Mouse (Mus musculus) macrophage (primary cell): Measurements from ENCODE around the gene Prickle2. TPM values are rescaled to one million over a fixed set of nuclear protein-coding genes. Genes with fewer than 3 reads are reported as not detected.

Experiments
- H3K27ac ChIP-seq: fragments of 350-480 bp; formaldehyde crosslinking; 2 replicates; pipeline ENCODE4 v1.9.0; 2021
- H3K36me3 ChIP-seq: fragments of 350-480 bp; formaldehyde crosslinking; 2 replicates; pipeline ENCODE4 v1.9.0; 2021; ENCODE audit errors: inconsistent target
- H3K4me3 ChIP-seq: fragments of 350-480 bp; formaldehyde crosslinking; 2 replicates; pipeline ENCODE4 v1.9.0; 2021; ENCODE audit errors: inconsistent target
- H3K79me2 ChIP-seq: fragments of 350-480 bp; formaldehyde crosslinking; 2 replicates; pipeline ENCODE4 v1.9.0; 2021; ENCODE audit errors: inconsistent target
- WGBS: methylation state at CpG from one replicate; pipeline ENCODE4 v1.1.7; 2026; ENCODE audit warnings: inconsistent platforms; ENCODE audit not compliant: missing documents; 5-methylcytosine and 5-hydroxymethylcytosine counted together
- polyA plus RNA-seq: library from polyadenylated mRNA; stranded (reverse); fragments of 250-400 nt; gene quantifications from 3 replicates; pipeline ENCODE4 v1.2.4, GENCODE M21; 2018; ENCODE audit warnings: inconsistent platforms

The Prickle2 gene
- polyA plus RNA-seq, 1 experiment from 2014 or later, result 0.30 TPM

DNA sequence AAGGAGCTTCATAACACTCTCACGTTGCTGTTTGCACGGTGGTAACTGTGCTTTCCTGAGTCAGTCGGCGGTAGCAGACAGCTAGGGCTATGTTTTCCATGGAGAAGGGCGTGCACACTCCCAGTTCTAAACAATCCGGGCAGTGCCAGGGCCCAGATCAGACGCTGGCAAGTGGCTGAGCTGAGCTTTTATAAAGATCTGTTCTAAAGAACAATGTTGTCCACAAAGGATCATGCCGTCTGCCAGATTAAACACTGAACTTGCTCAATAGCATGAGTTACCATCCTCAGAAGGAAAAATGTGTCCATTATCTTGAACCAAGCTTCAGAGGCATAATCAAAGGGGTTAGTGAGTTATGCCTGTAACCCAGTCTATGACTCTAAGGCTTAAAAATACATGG lies 300.4 kb downstream of the Prickle2 start:
- Histone ChIP-seq H3K27ac (no peak overlapping the region), H3K36me3 (no peaks in the 10 kb centered on the region), H3K79me2 (no peaks in the 10 kb centered on the region), H3K4me3 (no peak overlapping the region)
- WGBS, result 78% methylated on average over 8 of the region's 8 CpGs

DNA sequence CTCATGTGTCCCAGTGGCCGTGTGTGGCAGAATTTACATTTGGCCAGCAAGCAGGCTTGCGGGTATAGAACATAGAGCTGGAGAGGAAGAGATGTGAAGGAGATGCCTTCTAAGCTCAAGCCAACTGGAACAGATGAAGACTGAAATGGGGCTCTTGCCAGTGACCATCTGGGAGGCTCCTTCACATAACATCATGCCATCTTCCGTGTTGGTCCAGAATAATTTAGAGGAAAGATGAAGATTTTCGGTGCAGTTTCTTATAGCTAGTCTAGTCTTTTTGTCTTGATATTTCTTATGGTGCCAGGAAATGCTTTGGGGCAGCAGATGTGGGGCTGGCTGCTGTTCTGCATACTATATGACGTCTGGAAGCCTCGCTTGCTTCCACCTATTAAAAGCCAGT lies 308.1 kb downstream of the Prickle2 start:
- Histone ChIP-seq H3K4me3 (no peak overlapping the region), H3K36me3 (no peaks in the 10 kb centered on the region), H3K27ac (no peak overlapping the region), H3K79me2 (no peaks in the 10 kb centered on the region)
- 82% methylated on average over 6 of the region's 6 CpGs for WGBS

DNA sequence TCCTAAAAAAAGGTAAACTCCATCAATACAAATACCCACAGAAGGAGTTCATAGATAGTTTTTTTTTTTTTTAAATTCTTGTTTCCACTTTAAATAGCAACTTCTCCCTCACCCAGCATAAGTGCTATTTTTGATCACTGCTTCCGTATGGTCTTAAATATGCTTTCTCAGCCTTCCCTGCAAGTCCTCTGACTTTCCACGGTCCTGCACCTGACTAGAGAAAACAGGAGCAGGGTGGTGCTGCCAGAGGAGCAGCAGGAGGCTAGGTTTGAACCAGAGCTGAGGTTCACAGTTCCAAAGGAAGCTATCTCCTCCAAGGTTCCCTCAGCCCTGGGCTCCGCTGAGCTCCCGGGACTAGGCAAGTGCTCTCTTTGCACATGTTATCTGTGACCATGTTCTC lies 310.4 kb downstream of the Prickle2 start:
- Histone ChIP-seq H3K36me3 (no peaks in the 10 kb centered on the region), H3K27ac (no peak overlapping the region), H3K4me3 (no peak overlapping the region), H3K79me2 (no peaks in the 10 kb centered on the region)
- 47% methylated on average over 4 of the region's 4 CpGs for WGBS

GRCm38 (mm10) chr6:92395143-92395542 lies 310.8 kb downstream of the Prickle2 start:
- H3K4me3 ChIP-seq, result no peak overlapping the region
- no peaks in the 10 kb centered on the region for H3K36me3 ChIP-seq
- no peak overlapping the region for H3K27ac ChIP-seq
- no peaks in the 10 kb centered on the region for H3K79me2 ChIP-seq
- WGBS, result 63% methylated on average over 1 of the region's 1 CpGs

DNA sequence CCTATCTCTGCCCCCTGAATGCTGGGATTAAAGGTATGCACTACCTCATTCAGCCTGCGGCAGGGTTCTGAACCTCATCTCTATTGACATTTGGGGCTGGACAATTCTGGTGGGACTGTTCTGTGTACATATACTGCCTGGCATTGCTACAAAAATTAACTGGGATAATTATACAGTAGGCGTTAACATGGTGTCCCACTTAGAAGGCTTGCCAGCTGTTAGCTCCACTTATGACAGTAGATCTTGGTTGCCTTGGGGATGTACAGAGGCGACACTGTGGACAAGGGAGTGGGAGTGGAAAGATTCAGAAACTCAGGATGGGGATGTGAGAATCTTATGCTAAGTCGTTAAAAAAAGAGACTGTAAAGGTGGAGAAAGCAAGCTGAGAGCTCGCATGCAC lies 311.3 kb downstream of the Prickle2 start:
- H3K27ac ChIP-seq, result no peak overlapping the region
- H3K4me3 ChIP-seq, result no peak overlapping the region
- H3K36me3 ChIP-seq, result no peaks in the 10 kb centered on the region
- 90% methylated on average over 5 of the region's 5 CpGs for WGBS
- no peaks in the 10 kb centered on the region for H3K79me2 ChIP-seq

- Histone ChIP-seq H3K36me3 (no peaks in the 10 kb centered on the region), H3K4me3 (no peak overlapping the region), H3K79me2 (no peaks in the 10 kb centered on the region), H3K27ac (no peak overlapping the region)
- WGBS, result 82% methylated on average over 4 of the region's 4 CpGs
These were observed 315.6 kb downstream of the Prickle2 start for GRCm38 (mm10) chr6:92390321-92390720.

DNA sequence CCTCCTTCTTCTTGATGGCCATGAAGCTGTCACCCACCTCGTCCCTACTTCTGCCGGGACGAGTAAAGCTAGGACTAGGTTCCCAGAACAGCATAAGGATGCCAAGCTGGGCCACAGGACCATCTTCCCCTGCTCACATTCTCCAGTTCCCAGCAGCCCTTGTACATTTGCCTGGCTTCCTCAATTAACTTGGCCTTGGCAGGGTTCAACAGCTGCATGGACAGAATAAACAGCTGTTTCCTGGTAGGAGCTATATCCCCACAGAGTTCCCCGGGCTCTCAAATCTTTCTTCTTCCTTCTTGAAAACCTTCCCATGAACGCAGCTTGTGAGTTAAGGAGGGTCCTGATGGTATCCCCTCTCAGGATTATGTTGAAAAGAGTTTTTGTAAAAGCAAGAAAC lies 317.3 kb downstream of the Prickle2 start:
- Histone ChIP-seq H3K4me3 (no peak overlapping the region), H3K36me3 (no peaks in the 10 kb centered on the region), H3K79me2 (no peaks in the 10 kb centered on the region), H3K27ac (no peak overlapping the region)
- WGBS, result 64% methylated on average over 5 of the region's 5 CpGs

DNA sequence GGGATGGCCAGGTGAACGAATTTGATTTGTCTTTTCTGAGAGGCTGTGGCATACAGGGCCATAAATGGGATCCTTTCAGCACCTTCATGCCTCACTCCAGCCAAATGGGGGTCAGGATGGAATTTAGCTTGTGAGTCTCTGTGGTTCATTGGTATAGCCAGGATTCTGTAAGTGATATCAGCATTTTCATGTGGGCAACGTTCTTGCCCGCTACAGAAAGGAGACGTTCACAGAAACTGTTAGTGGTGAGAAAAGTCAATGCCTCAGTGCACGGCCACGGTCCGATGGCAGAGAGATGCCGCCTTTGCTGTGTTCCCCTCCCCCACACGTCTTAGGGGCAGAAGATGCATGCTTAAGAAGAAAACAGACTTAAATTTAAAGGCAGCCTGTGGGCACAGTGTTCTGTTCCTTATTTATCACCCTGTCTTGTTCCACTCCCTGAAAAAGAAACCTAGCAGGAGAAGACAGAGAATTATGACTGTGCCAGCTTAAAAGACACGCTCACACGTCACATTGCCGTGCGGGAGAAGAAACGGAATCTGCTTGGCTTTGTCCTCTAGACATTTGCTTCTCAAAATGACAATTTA lies 322.7 kb downstream of the Prickle2 start:
- WGBS, result 89% methylated on average over 14 of the region's 14 CpGs
- H3K36me3 ChIP-seq, result no peaks in the 10 kb centered on the region

DNA sequence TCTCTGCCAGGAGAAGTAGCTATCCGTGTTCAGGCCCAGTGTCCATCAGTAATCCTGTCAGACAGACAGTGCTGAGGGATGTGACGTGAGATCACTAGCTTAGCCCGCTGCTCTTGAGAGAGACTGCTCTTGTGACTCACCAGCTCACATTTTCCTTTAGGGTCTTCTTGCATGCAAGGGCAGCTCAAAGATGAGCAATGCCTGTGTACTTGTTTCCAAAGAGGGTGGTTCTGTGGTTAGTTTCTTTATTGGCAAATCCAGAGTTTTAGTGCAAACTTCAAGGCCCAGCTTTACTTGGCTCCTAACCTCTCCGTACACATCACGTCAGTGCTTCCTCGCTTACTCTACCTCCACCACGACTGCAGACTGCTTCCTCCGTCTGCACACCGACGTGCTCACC lies 324.9 kb downstream of the Prickle2 start:
- no peaks in the 10 kb centered on the region for H3K79me2 ChIP-seq
- no peak overlapping the region for H3K27ac ChIP-seq
- 85% methylated on average over 10 of the region's 10 CpGs for WGBS
- no peaks in the 10 kb centered on the region for H3K36me3 ChIP-seq
- H3K4me3 ChIP-seq, result no peak overlapping the region

More for the DNA sequence above, 322.7 kb downstream of the Prickle2 start:
- Histone ChIP-seq H3K79me2 (no peaks in the 10 kb centered on the region), H3K4me3 (no peak overlapping the region), H3K27ac (no peak overlapping the region)

DNA sequence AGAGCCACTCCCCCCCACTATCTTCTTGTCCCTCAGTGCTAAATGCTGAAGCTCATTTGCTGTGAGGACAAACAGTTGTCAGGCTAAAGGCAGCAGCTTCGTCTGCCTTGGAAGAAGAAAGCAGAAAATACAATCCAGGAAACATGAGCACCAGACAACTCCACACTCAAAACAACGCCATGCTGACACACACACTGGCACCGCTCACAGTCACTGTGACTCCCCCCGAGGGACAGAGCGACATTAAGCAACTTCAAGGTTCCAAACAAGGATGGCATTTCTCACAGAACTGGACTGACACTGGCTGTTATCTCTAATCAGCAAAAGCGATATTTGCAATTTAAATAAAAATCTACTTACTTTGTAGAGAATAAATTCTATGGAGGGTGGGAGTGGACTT lies 331.1 kb downstream of the Prickle2 start:
- Histone ChIP-seq H3K79me2 (no peaks in the 10 kb centered on the region), H3K36me3 (no peaks in the 10 kb centered on the region), H3K4me3 (no peak overlapping the region), H3K27ac (no peak overlapping the region)
- WGBS, result 84% methylated on average over 6 of the region's 6 CpGs

DNA sequence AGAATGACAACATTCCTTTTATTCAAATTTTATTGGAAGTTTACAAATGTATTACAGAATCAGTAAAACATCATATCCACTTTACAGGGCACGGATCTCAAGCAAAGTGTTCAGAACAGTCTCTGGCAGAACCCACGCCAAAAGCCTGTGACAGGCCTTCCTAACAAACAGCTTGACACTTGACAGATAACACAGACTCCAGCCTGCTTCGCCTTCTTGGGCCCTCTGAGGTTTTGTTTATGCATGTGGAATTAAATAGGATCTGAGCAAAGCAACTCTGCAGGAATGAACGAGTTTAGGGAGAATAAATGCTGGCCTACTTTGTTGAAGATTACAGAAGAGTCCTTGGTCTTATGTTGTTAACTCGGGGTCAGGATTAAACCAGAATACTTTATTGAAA lies 335.1 kb downstream of the Prickle2 start:
- Histone ChIP-seq H3K36me3 (no peaks in the 10 kb centered on the region), H3K79me2 (no peaks in the 10 kb centered on the region), H3K4me3 (no peak overlapping the region), H3K27ac (no peak overlapping the region)
- WGBS, result 82% methylated on average over 5 of the region's 5 CpGs

DNA sequence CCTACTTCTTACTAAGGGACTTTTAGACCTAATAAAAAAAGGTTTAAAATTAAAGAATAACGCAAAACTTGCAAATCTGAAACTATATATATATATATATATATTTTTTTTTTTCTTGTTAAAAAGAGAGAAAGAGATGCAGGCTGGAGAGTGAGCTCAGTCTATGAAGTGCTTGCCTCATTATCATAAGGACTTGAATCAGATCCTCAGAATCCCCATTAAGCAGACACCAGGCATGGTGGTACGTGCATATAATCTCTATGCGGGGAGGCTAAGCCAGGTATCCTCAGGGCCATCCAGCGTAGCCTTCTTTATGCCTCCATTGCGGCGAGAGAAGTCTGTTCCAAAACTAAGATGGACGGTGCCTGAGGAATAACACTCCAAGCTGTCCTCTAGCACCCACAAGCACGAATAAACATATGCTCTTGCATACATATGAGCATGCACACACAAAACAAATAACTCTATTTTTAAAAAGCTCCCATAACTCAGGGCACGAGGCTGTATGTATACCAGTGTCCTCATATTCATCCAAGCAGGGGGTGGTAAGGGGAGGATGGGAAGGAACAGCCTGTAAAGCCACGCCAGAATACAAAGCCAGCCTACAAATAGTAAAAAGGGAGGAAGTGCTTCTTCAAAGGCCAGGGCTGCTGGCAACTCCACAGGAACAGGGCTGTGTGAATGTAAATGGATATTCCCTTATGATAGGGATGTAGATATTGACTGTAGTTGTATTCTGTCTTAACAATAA lies 358.5 kb downstream of the Prickle2 start:
- WGBS, result 83% methylated on average over 10 of the region's 10 CpGs
- no peak overlapping the region for H3K27ac ChIP-seq
- no peaks in the 10 kb centered on the region for H3K36me3 ChIP-seq
- no peak overlapping the region for H3K4me3 ChIP-seq
- H3K79me2 ChIP-seq, result no peaks in the 10 kb centered on the region

DNA sequence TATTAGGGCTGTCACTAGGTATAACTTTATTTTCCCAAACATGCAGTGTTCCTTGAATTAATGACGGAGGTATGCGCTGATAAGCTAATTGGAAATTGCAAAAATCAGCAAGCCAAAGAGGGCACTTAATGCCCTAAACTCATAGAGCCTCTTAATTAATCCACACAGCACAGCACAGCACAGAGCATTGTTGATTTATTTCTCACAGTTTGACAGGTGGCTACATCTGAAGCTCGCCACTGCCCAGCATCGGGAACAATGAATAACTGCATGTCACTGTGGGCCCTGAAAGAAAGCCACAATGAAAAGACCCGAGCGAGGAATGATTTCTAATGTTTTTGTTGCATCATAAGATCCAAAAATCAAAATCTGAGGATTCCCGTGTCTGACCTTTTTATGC lies 359.2 kb downstream of the Prickle2 start:
- no peak overlapping the region for H3K4me3 ChIP-seq
- H3K36me3 ChIP-seq, result no peaks in the 10 kb centered on the region
- 68% methylated on average over 7 of the region's 7 CpGs for WGBS
- H3K79me2 ChIP-seq, result no peaks in the 10 kb centered on the region
- H3K27ac ChIP-seq, result no peak overlapping the region

GRCm38 (mm10) chr6:92345151-92345550 lies 360.8 kb downstream of the Prickle2 start:
- Histone ChIP-seq H3K36me3 (no peaks in the 10 kb centered on the region), H3K4me3 (no peak overlapping the region), H3K79me2 (no peaks in the 10 kb centered on the region), H3K27ac (no peak overlapping the region)
- WGBS, result 71% methylated on average over 2 of the region's 2 CpGs

DNA sequence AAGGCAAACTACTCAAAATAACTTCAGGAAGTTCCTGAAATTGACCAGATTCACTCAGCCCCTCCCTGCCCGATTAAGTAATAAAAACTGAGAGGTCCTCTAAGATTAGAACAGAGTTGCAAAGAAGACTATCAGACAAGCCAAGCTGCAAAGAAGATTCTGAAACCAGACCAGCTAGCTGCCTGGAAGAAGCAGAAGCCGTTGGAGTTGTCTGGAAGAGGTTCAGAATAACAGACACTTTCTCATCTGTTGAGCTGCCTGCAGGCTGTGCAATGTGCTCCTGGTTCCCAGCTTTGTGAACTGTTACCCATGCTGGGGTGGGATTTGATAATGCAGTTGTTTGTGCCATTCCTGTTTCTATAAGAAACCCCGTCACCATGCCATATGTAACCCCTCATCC lies 361.4 kb downstream of the Prickle2 start:
- H3K79me2 ChIP-seq, result no peaks in the 10 kb centered on the region
- WGBS, result 89% methylated on average over 3 of the region's 3 CpGs
- H3K4me3 ChIP-seq, result no peak overlapping the region
- H3K36me3 ChIP-seq, result no peaks in the 10 kb centered on the region
- H3K27ac ChIP-seq, result no peak overlapping the region
